In genomic region chr2:74686301-74686987, GRCm38 (mm10) we compare ENCODE assay signal across 10 mouse cellular contexts. TPM values are rescaled to one million over a fixed set of nuclear protein-coding genes. Genes with fewer than 3 reads are reported as not detected.
DNase-seq lines count a peak whose midpoint lies in the region; ATAC-seq and TF ChIP-seq lines count a peak whose summit lies in the region.
"Had no signal": no experiment of that assay in that cellular context is flagged by ENCODE, and none has a peak within 500 bp of the region (broad histone marks: within the 10 kb centered on the region; RNA-seq: fewer than 3 reads in every experiment).

No protein-coding gene starts in this region.

- peaks cover 92% of the 10 kb centered on the region for H3K27me3 ChIP-seq in lung, postnatal 0 days (replicated peaks; ENCODE audit: insufficient read depth, low read length)

- H3K4me1 ChIP-seq in lung, postnatal 0 days (ENCODE audit: insufficient read depth, low read depth, low read length), result peaks cover 5% of the 10 kb centered on the region; the same call in 1 of the 2 replicates

- ATAC-seq in lung, postnatal 0 days, result no peak

- intact Hi-C loops in left cerebral cortex, postnatal 14 days (cut with DNase I), result no loop called here

- no peak overlapping the region for H3K9ac ChIP-seq in lung, postnatal 0 days (replicated peaks; ENCODE audit: low read depth)
- H3K9ac ChIP-seq: embryonic facial prominence, embryonic 15.5 days; liver, embryonic 15.5 days had no signal

- WGBS in lung, postnatal 0 days, result 7% methylated on average over 17 of the region's 17 CpGs

- DNase-seq in left cerebral cortex, postnatal 14 days (ENCODE audit: low spot score in 2 of 2), result peak; percentile 41 to 63
- DNase-seq in left cerebral cortex, adult 11 months (ENCODE audit: low spot score), result no peak
- DNase-seq in R1 (ENCODE audit: low read depth, low spot score), result peak; percentile 88
- DNase-seq in embryo, embryonic 10.5 days (ENCODE audit: low spot score), result peak; percentile 93
- DNase-seq in kidney, adult 9 months, result peak; percentile 91
- DNase-seq in lung, postnatal 0 days (ENCODE audit: low spot score), result peak; percentile 69
- peak; percentile 31 for DNase-seq in telencephalon, adult 2 months (ENCODE audit: low read depth, low spot score)
- DNase-seq in spleen, postnatal 14 days (ENCODE audit: low spot score in 2 of 2), result no peak

- no peak for TF ChIP-seq EP300 in lung, postnatal 0 days (IDR thresholded peaks at IDR 0.05)

- no peaks in the 10 kb centered on the region for H3K9me3 ChIP-seq in lung, postnatal 0 days (ENCODE audit: low read length)
- H3K9me3 ChIP-seq: embryonic facial prominence, embryonic 15.5 days; liver, embryonic 15.5 days had no signal

- H3K27ac ChIP-seq in lung, postnatal 0 days (ENCODE audit: low read length), result no peak overlapping the region
- H3K27ac ChIP-seq: embryonic facial prominence, embryonic 15.5 days; liver, embryonic 15.5 days had no signal

- peak; percentile 66 for TF ChIP-seq CTCF in lung, postnatal 0 days (IDR thresholded peaks at IDR 0.05)

- H3K4me2 ChIP-seq in lung, postnatal 0 days (replicated peaks; ENCODE audit: low read depth, low read length), result no peak overlapping the region
- H3K4me2 ChIP-seq: embryonic facial prominence, embryonic 15.5 days; liver, embryonic 15.5 days had no signal

- H3K36me3 ChIP-seq in lung, postnatal 0 days (ENCODE audit: insufficient read depth, low read length), result no peaks in the 10 kb centered on the region
- H3K36me3 ChIP-seq: embryonic facial prominence, embryonic 15.5 days; liver, embryonic 15.5 days had no signal

- no peak overlapping the region for H3K4me3 ChIP-seq in lung, postnatal 0 days (ENCODE audit: low read depth, low read length)
- H3K4me3 ChIP-seq: embryonic facial prominence, embryonic 15.5 days; liver, embryonic 15.5 days had no signal

RNA-seq across cellular contexts. Expression of gene Hoxd10, which starts 5.3 kb away (rescaled TPM):
- total RNA-seq in left cerebral cortex, postnatal 14 days (2021), result not detected
- 0.20 TPM in 1 of 2 replicates, not detected in the other for polyA plus RNA-seq in lung, postnatal 0 days (2015; fragmentation: Nextera tagmentation; extraction: Ambion mirVana)
- polyA plus RNA-seq: liver, embryonic 15.5 days had no signal

RNA-seq across cellular contexts. Expression of gene Hoxd11, which starts 7.1 kb away (rescaled TPM):
- total RNA-seq in left cerebral cortex, postnatal 14 days (2021), result not detected
- not detected in 2 replicates for polyA plus RNA-seq in lung, postnatal 0 days (2015; fragmentation: Nextera tagmentation; extraction: Ambion mirVana)
- polyA plus RNA-seq: embryonic facial prominence, embryonic 15.5 days; liver, embryonic 15.5 days had no signal

RNA-seq across cellular contexts. Expression of gene Hoxd9, which starts 11.1 kb away (rescaled TPM):
- total RNA-seq in left cerebral cortex, postnatal 14 days (2021), result not detected
- 0.33 and 0.38 TPM in 2 replicates for polyA plus RNA-seq in lung, postnatal 0 days (2015; fragmentation: Nextera tagmentation; extraction: Ambion mirVana)
- polyA plus RNA-seq: liver, embryonic 15.5 days had no signal

RNA-seq across cellular contexts. Expression of gene Hoxd12, which starts 11.6 kb away (rescaled TPM):
- total RNA-seq in left cerebral cortex, postnatal 14 days (2021), result not detected
- polyA plus RNA-seq in lung, postnatal 0 days (2015; fragmentation: Nextera tagmentation; extraction: Ambion mirVana), result not detected in 2 replicates
- polyA plus RNA-seq: embryonic facial prominence, embryonic 15.5 days; liver, embryonic 15.5 days had no signal

RNA-seq across cellular contexts. Expression of gene Hoxd8, which starts 18.0 kb away (rescaled TPM):
- total RNA-seq in left cerebral cortex, postnatal 14 days (2021), result not detected
- 0.44 and 0.50 TPM in 2 replicates for polyA plus RNA-seq in lung, postnatal 0 days (2015; fragmentation: Nextera tagmentation; extraction: Ambion mirVana)

Comparison
In these comparisons a context has a peak if more than half of its experiments do, and no peak if none do; other contexts are left out.
1. DNase-seq: peak in left cerebral cortex, postnatal 14 days (2 of 2), R1 (single experiment), embryo, embryonic 10.5 days (single experiment), kidney, adult 9 months (single experiment), lung, postnatal 0 days (single experiment) and telencephalon, adult 2 months (single experiment); none in left cerebral cortex, adult 11 months (single experiment) and spleen, postnatal 14 days (0 of 2).